Mouse (Mus musculus) spleen, adult 2 months (tissue): ENCODE measurements at regions not wholly inside any gene's neighbourhood (a gene's known extent, or its start where the extent isn't known, plus 50 kb on each side); places are given as distances from the start of the nearest gene placed in this dataset.

Experiments
- DNase-seq, 2 experiments: peaks; one replicate each; pipeline versions ENCODE4 v3.0.0 to v3.0.0-alpha.2; 2012 to 2021; ENCODE audit warnings: low spot score in 2 of 2, low read depth in 1 of 2
- H3K27ac ChIP-seq: fragments of 200-500 bp; 2 replicates; pipeline ENCODE4 v1.5.1; 2012; ENCODE audit warnings: low read length, inconsistent platforms; ENCODE audit not compliant: insufficient read depth
- H3K27me3 ChIP-seq: fragments of 200-500 bp; 2 replicates; pipeline ENCODE4 v1.6.1; 2012; ENCODE audit warnings: mild to moderate bottlenecking, moderate library complexity, low read length, inconsistent platforms; ENCODE audit not compliant: control insufficient read depth, insufficient read depth
- H3K36me3 ChIP-seq: fragments of 200-500 bp; 2 replicates; pipeline ENCODE4 v1.6.1; 2012; ENCODE audit warnings: mild to moderate bottlenecking, low read length, inconsistent platforms; ENCODE audit not compliant: control insufficient read depth, insufficient read depth
- H3K4me1 ChIP-seq: fragments of 200-500 bp; 2 replicates; pipeline ENCODE4 v1.6.1; 2011; ENCODE audit warnings: inconsistent platforms; ENCODE audit not compliant: control insufficient read depth, insufficient read depth, insufficient read length
- H3K4me3 ChIP-seq: fragments of 200-500 bp; 2 replicates; pipeline ENCODE4 v1.5.1; 2011; ENCODE audit warnings: mild to moderate bottlenecking, inconsistent platforms; ENCODE audit not compliant: insufficient read depth, insufficient read length; ENCODE audit errors: extremely low read depth
- CTCF ChIP-seq: fragments of 200-500 bp; IDR thresholded peaks from 2 replicates; pipeline ENCODE4 v1.5.1; 2011; ENCODE audit warnings: mild to moderate bottlenecking, inconsistent platforms; ENCODE audit not compliant: insufficient read depth, insufficient read length, insufficient replicate concordance; ENCODE audit errors: extremely low read depth
- POLR2A ChIP-seq: fragments of 200-500 bp; IDR thresholded peaks from 2 replicates; pipeline ENCODE4 v1.6.1; 2011; ENCODE audit warnings: low read depth, low read length, inconsistent platforms
- WGBS: fragments of 180-500 bp; shearing (Covaris S2); methylation state at CpG from one replicate; pipeline ENCODE4 v1.1.7; 2018; 5-methylcytosine and 5-hydroxymethylcytosine counted together

GRCm38 (mm10) chr13:107475166-107475565 is 453.2 kb upstream of the Kif2a start:
- Histone ChIP-seq H3K36me3 (no peaks in the 10 kb centered on the region), H3K27ac (no peak overlapping the region), H3K27me3 (no peaks in the 10 kb centered on the region), H3K4me3 (no peak overlapping the region), H3K4me1 (no peaks in the 10 kb centered on the region)
- TF ChIP-seq CTCF (no peak), POLR2A (no peak)
- WGBS = 76% methylated on average over 3 of the region's 3 CpGs
- no peak for DNase-seq

- Histone ChIP-seq H3K27ac (no peak overlapping the region), H3K36me3 (no peaks in the 10 kb centered on the region), H3K4me1 (no peaks in the 10 kb centered on the region), H3K27me3 (no peaks in the 10 kb centered on the region), H3K4me3 (no peak overlapping the region)
- WGBS = 8% methylated on average over 13 of the region's 13 CpGs
- TF ChIP-seq POLR2A = no peak
- TF ChIP-seq CTCF = no peak
- no peak for DNase-seq
These were observed 447.8 kb upstream of the Kif2a start for GRCm38 (mm10) chr13:107469491-107470276.

DNA sequence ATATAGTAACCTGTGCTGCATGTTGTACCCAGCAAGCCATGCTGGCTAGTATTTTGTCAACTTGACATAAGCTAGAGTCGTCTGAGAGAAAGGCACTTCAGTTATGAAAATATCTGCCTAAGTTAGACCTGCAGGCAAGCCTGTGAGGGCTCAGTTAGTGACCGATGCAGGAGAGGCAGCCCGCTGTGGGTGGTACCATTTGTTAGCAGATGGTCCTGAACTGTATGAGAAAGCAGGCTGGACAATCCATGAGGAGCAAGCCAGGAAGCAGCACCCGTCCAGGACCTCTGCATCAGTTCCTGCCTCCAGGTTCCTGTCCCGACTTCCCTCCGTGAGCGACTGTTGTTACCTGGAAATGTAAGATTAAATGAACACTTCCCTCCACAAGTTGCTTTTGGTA is 440.9 kb upstream of the Kif2a start:
- WGBS = 91% methylated on average over 7 of the region's 7 CpGs
- no peaks in the 10 kb centered on the region for H3K36me3 ChIP-seq
- H3K27me3 ChIP-seq = no peaks in the 10 kb centered on the region
- no peak for DNase-seq
- TF ChIP-seq POLR2A (no peak), CTCF (no peak)
- no peak overlapping the region for H3K27ac ChIP-seq
- no peak overlapping the region for H3K4me3 ChIP-seq
- no peaks in the 10 kb centered on the region for H3K4me1 ChIP-seq

DNA sequence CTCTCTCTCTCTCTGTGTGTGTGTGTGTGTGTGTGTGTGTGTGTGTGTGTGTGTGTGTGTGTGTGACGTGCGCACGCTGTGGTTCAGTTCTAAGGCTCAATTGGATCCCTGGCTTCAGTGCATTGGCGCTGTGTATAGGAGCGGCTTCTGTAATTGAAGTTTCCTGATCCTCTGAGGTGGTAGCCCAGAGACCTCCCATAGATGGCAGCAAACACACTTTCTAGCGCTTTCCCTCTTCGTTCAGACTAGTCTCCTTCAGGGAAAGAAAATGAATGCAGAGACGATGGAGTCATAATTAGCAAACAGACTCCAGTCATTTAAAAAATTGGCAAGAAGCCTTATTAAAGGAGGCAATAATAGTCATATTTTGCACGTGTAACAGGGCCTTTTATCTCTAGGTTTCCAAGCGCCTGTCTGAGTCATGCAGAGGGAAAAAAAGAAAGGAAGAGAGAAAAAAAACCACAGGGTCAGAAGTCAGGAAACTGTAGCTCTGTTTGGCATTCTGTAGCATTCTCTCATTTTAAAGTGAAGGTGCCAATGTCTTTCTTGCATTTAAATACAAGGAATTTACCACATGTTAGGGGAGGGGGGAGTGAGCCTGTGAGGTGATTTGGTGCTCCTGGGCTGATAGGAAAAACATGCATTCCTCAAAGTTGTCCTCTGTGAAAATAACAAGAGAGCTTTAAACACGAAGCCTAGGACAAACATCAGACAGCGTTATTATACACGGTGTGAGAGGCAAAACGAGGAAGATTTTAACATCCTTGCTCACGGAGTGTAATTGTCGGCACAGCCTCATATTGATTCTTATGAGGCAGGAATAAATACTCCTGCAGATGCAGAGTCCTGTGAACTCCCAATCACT is 439.4 kb upstream of the Kif2a start:
- no peak for DNase-seq
- Histone ChIP-seq H3K27me3 (no peaks in the 10 kb centered on the region), H3K36me3 (no peaks in the 10 kb centered on the region), H3K4me3 (no peak overlapping the region), H3K27ac (no peak overlapping the region), H3K4me1 (no peaks in the 10 kb centered on the region)
- TF ChIP-seq POLR2A (no peak), CTCF (no peak; the same call in 1 of the 2 replicates)
- WGBS = 26% methylated on average over 16 of the region's 16 CpGs

DNA sequence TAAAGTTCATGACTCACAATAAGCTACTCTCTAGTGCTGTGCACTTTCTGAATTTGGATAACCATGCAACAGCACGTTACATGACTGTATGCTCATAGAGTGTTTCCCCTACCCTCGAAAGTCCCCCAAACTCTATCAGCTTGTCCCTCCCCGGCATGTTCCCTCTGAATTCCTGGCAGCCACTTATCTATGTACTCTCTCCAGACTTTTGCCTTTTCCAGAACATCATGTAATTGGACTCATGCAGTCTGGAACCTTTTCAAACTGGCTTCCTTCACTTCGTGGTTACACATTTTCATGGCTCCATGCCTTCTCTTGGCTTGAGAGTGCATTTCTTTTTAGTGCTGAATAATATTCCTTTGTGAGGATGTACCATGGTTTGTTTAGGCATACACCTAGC is 436.8 kb upstream of the Kif2a start:
- TF ChIP-seq POLR2A (no peak), CTCF (no peak)
- H3K4me3 ChIP-seq = no peak overlapping the region
- H3K27ac ChIP-seq = no peak overlapping the region
- H3K36me3 ChIP-seq = no peaks in the 10 kb centered on the region
- no peaks in the 10 kb centered on the region for H3K4me1 ChIP-seq
- H3K27me3 ChIP-seq = no peaks in the 10 kb centered on the region
- 90% methylated on average over 4 of the region's 4 CpGs for WGBS
- no peak for DNase-seq

DNA sequence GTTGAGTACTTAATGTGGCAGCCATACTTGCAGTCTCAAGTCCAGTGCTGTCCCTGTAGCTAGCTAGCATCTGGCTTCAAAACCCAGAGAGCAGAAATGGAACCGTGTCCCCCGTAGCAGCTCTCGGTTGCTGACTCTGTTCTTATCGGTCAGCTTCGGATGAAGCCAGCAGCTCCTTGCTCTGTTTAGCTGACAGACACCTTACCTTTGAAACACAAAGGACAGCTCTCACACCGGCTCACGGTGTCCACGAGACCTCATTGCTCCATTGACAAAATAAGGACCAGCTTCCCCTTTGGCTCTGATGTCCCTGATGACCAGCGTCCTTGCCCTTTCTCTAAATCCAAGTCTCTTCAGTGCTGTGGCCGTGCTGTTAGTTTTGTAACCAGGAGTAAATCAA is 435.3 kb upstream of the Kif2a start:
- Histone ChIP-seq H3K4me3 (no peak overlapping the region), H3K27me3 (no peaks in the 10 kb centered on the region), H3K27ac (no peak overlapping the region), H3K4me1 (no peaks in the 10 kb centered on the region), H3K36me3 (no peaks in the 10 kb centered on the region)
- DNase-seq = no peak
- WGBS = 90% methylated on average over 10 of the region's 10 CpGs
- no peak for TF ChIP-seq CTCF
- no peak for TF ChIP-seq POLR2A
